Mouse (Mus musculus) forebrain, embryonic 10.5 days (tissue): ENCODE results near the gene Tcte2. TPM values are rescaled to one million over a fixed set of nuclear protein-coding genes. Genes with fewer than 3 reads are reported as not detected.

ENCODE experiments used
- DNase-seq: peaks from one replicate; pipeline ENCODE4 v3.0.0-alpha.2; 2017; ENCODE audit warnings: low spot score; ENCODE audit errors: extremely low spot score
- H3K27ac ChIP-seq: fragments of 300-500 bp; sonication (generic); 2 replicates; pipeline ENCODE4 v1.5.1; 2016; ENCODE audit warnings: mild to moderate bottlenecking
- H3K27me3 ChIP-seq: fragments of 300-500 bp; sonication (generic); 2 replicates; pipeline ENCODE4 v1.6.1; 2016; ENCODE audit warnings: mild to moderate bottlenecking; ENCODE audit not compliant: poor library complexity, severe bottlenecking
- H3K36me3 ChIP-seq: fragments of 300-500 bp; sonication (generic); replicated peaks from 2 replicates; pipeline ENCODE4 v1.6.1; 2016; ENCODE audit warnings: mild to moderate bottlenecking, moderate library complexity
- H3K4me1 ChIP-seq: fragments of 300-500 bp; sonication (generic); 2 replicates; pipeline ENCODE4 v1.6.1; 2016
- H3K4me3 ChIP-seq: fragments of 300-500 bp; sonication (generic); 2 replicates; pipeline ENCODE4 v1.5.1; 2016; ENCODE audit warnings: mild to moderate bottlenecking, moderate library complexity
- H3K9me3 ChIP-seq: fragments of 300-500 bp; sonication (generic); 2 replicates; pipeline ENCODE4 v1.6.1; 2016; ENCODE audit warnings: mild to moderate bottlenecking, moderate library complexity
- WGBS: fragments of 180-500 bp; shearing (Covaris S2); methylation state at CpG from one replicate; pipeline ENCODE4 v1.1.7; 2016; 5-methylcytosine and 5-hydroxymethylcytosine counted together
- polyA plus RNA-seq: library from polyadenylated mRNA; unstranded; fragments of >200 nt; fragmentation: Nextera tagmentation; extraction: Ambion mirVana; gene quantifications from 2 replicates; pipeline ENCODE4 v1.2.1, GENCODE M21; 2016

The Tcte2 gene
- polyA plus RNA-seq, 1 experiment from 2014 or later, result 6.6 TPM

- Histone ChIP-seq H3K36me3 (no peaks in the 10 kb centered on the region), H3K9me3 (no peaks in the 10 kb centered on the region), H3K4me3 (no peak overlapping the region), H3K27me3 (no peaks in the 10 kb centered on the region), H3K4me1 (no peaks in the 10 kb centered on the region; the same call in 1 of the 2 replicates), H3K27ac (no peak overlapping the region)
- 84% methylated on average over 5 of the region's 5 CpGs for WGBS
- no peak for DNase-seq
Observed at GRCm38 (mm10) chr17:13711173-13711572, 50.5 kb downstream of the Tcte2 start.

- Histone ChIP-seq H3K36me3 (no peaks in the 10 kb centered on the region), H3K4me3 (no peak overlapping the region), H3K9me3 (no peaks in the 10 kb centered on the region), H3K27ac (peak overlapping the region; percentile 40; the same call in 1 of the 2 replicates), H3K27me3 (no peaks in the 10 kb centered on the region), H3K4me1 (peaks cover 29% of the 10 kb centered on the region)
- DNase-seq, result no peak
- 39% methylated on average over 4 of the region's 4 CpGs for WGBS
Observed at GRCm38 (mm10) chr17:13705481-13705921, 56.1 kb downstream of the Tcte2 start.

- Histone ChIP-seq H3K9me3 (no peaks in the 10 kb centered on the region), H3K4me3 (no peak overlapping the region), H3K36me3 (no peaks in the 10 kb centered on the region), H3K27me3 (no peaks in the 10 kb centered on the region), H3K27ac (0 out of 2 replicates have a peak overlapping the region, but pooled peaks have one; percentile 16), H3K4me1 (peaks cover 43% of the 10 kb centered on the region)
- 53% methylated on average over 9 of the region's 9 CpGs for WGBS
- DNase-seq, result no peak
Observed at GRCm38 (mm10) chr17:13703611-13704320, 57.9 kb downstream of the Tcte2 start.

GRCm38 (mm10) chr17:13700131-13701016 lies 61.3 kb downstream of the Tcte2 start:
- peak; percentile 44 for DNase-seq
- H3K36me3 ChIP-seq, result no peaks in the 10 kb centered on the region
- H3K27me3 ChIP-seq, result no peaks in the 10 kb centered on the region
- H3K4me1 ChIP-seq, result peaks cover 36% of the 10 kb centered on the region
- H3K4me3 ChIP-seq, result no peak overlapping the region
- H3K9me3 ChIP-seq, result no peaks in the 10 kb centered on the region
- WGBS, result 27% methylated on average over 4 of the region's 4 CpGs
- H3K27ac ChIP-seq, result peak overlapping the region; percentile 80

GRCm38 (mm10) chr17:13699716-13700115 lies 61.9 kb downstream of the Tcte2 start:
- WGBS, result 74% methylated on average over 7 of the region's 7 CpGs
- H3K4me1 ChIP-seq, result peaks cover 31% of the 10 kb centered on the region
- H3K27me3 ChIP-seq, result no peaks in the 10 kb centered on the region
- H3K27ac ChIP-seq, result peak overlapping the region; percentile 80
- DNase-seq, result no peak
- H3K9me3 ChIP-seq, result no peaks in the 10 kb centered on the region
- no peaks in the 10 kb centered on the region for H3K36me3 ChIP-seq
- no peak overlapping the region for H3K4me3 ChIP-seq

GRCm38 (mm10) chr17:13698194-13698593 lies 63.4 kb downstream of the Tcte2 start:
- WGBS, result 86% methylated on average over 4 of the region's 4 CpGs

GRCm38 (mm10) chr17:13697646-13698045 lies 64.0 kb downstream of the Tcte2 start:
- WGBS, result 87% methylated on average over 2 of the region's 2 CpGs
- Histone ChIP-seq H3K4me1 (peaks cover 21% of the 10 kb centered on the region), H3K9me3 (no peaks in the 10 kb centered on the region), H3K27ac (no peak overlapping the region), H3K4me3 (no peak overlapping the region), H3K27me3 (no peaks in the 10 kb centered on the region), H3K36me3 (no peaks in the 10 kb centered on the region)
- DNase-seq, result no peak

More at GRCm38 (mm10) chr17:13698194-13698593, 63.4 kb downstream of the Tcte2 start:
- Histone ChIP-seq H3K27me3 (no peaks in the 10 kb centered on the region), H3K9me3 (no peaks in the 10 kb centered on the region), H3K36me3 (no peaks in the 10 kb centered on the region), H3K4me3 (no peak overlapping the region), H3K27ac (no peak overlapping the region), H3K4me1 (peaks cover 21% of the 10 kb centered on the region)
- no peak for DNase-seq

- Histone ChIP-seq H3K27ac (no peak overlapping the region), H3K4me1 (peaks cover 17% of the 10 kb centered on the region), H3K27me3 (no peaks in the 10 kb centered on the region), H3K9me3 (no peaks in the 10 kb centered on the region), H3K4me3 (no peak overlapping the region), H3K36me3 (no peaks in the 10 kb centered on the region)
- DNase-seq, result no peak
- WGBS, result 94% methylated on average over 5 of the region's 5 CpGs
Observed at GRCm38 (mm10) chr17:13695881-13696280, 65.7 kb downstream of the Tcte2 start.

- H3K4me1 ChIP-seq, result peaks cover 11% of the 10 kb centered on the region
- WGBS, result 90% methylated on average over 2 of the region's 2 CpGs
Observed at GRCm38 (mm10) chr17:13695211-13695610, 66.4 kb downstream of the Tcte2 start.

GRCm38 (mm10) chr17:13694181-13694580 lies 67.4 kb downstream of the Tcte2 start:
- no peaks in the 10 kb centered on the region for H3K36me3 ChIP-seq
- 92% methylated on average over 1 of the region's 1 CpGs for WGBS
- H3K9me3 ChIP-seq, result no peaks in the 10 kb centered on the region
- no peak overlapping the region for H3K4me3 ChIP-seq
- peaks cover under 1% of the 10 kb centered on the region; the same call in 1 of the 2 replicates for H3K4me1 ChIP-seq
- H3K27ac ChIP-seq, result no peak overlapping the region
- no peaks in the 10 kb centered on the region for H3K27me3 ChIP-seq
- DNase-seq, result no peak

More at GRCm38 (mm10) chr17:13695211-13695610, 66.4 kb downstream of the Tcte2 start:
- H3K36me3 ChIP-seq, result no peaks in the 10 kb centered on the region
- H3K9me3 ChIP-seq, result no peaks in the 10 kb centered on the region
- no peak for DNase-seq
- no peaks in the 10 kb centered on the region for H3K27me3 ChIP-seq
- no peak overlapping the region for H3K27ac ChIP-seq
- no peak overlapping the region for H3K4me3 ChIP-seq

GRCm38 (mm10) chr17:13687656-13688055 lies 74.0 kb downstream of the Tcte2 start:
- H3K27me3 ChIP-seq, result no peaks in the 10 kb centered on the region
- H3K4me1 ChIP-seq, result peaks cover 40% of the 10 kb centered on the region
- no peak for DNase-seq
- H3K27ac ChIP-seq, result peak overlapping the region; percentile 37; the same call in 1 of the 2 replicates
- H3K9me3 ChIP-seq, result no peaks in the 10 kb centered on the region
- H3K36me3 ChIP-seq, result no peaks in the 10 kb centered on the region
- WGBS, result 87% methylated on average over 1 of the region's 1 CpGs
- H3K4me3 ChIP-seq, result no peak overlapping the region

GRCm38 (mm10) chr17:13687086-13687485 lies 74.5 kb downstream of the Tcte2 start:
- peak overlapping the region; percentile 48 for H3K27ac ChIP-seq
- DNase-seq, result no peak
- no peaks in the 10 kb centered on the region for H3K9me3 ChIP-seq
- no peak overlapping the region for H3K4me3 ChIP-seq
- 77% methylated on average over 4 of the region's 4 CpGs for WGBS
- H3K27me3 ChIP-seq, result no peaks in the 10 kb centered on the region
- no peaks in the 10 kb centered on the region for H3K36me3 ChIP-seq
- H3K4me1 ChIP-seq, result peaks cover 46% of the 10 kb centered on the region

- Histone ChIP-seq H3K4me1 (peaks cover 56% of the 10 kb centered on the region), H3K4me3 (no peak overlapping the region), H3K9me3 (peaks cover 2% of the 10 kb centered on the region; the same call in 1 of the 2 replicates), H3K36me3 (no peaks in the 10 kb centered on the region), H3K27ac (no peak overlapping the region), H3K27me3 (no peaks in the 10 kb centered on the region)
- DNase-seq, result no peak
- 95% methylated on average over 3 of the region's 3 CpGs for WGBS
Observed at GRCm38 (mm10) chr17:13685621-13686020, 76.0 kb downstream of the Tcte2 start.
